Mouse (Mus musculus) pancreas, adult 10 weeks (tissue): ENCODE measurements around the gene Jag2. TPM values are rescaled to one million over a fixed set of nuclear protein-coding genes. Genes with fewer than 3 reads are reported as not detected.

Source experiments
- polyA plus RNA-seq: library from polyadenylated mRNA; stranded (reverse); fragments of 350-450 nt; fragmentation: Illumina TruSeq; extraction: RNeasy Lipid Tissue Mini Kit (QIAGEN cat#74804); gene quantifications from one replicate; pipeline ENCODE4 v1.2.3, GENCODE M21; 2015; ENCODE audit warnings: low read depth, low replicate concordance; ENCODE audit not compliant: insufficient read depth

Jag2 gene
- polyA plus RNA-seq, result 9.9 TPM

DNA sequence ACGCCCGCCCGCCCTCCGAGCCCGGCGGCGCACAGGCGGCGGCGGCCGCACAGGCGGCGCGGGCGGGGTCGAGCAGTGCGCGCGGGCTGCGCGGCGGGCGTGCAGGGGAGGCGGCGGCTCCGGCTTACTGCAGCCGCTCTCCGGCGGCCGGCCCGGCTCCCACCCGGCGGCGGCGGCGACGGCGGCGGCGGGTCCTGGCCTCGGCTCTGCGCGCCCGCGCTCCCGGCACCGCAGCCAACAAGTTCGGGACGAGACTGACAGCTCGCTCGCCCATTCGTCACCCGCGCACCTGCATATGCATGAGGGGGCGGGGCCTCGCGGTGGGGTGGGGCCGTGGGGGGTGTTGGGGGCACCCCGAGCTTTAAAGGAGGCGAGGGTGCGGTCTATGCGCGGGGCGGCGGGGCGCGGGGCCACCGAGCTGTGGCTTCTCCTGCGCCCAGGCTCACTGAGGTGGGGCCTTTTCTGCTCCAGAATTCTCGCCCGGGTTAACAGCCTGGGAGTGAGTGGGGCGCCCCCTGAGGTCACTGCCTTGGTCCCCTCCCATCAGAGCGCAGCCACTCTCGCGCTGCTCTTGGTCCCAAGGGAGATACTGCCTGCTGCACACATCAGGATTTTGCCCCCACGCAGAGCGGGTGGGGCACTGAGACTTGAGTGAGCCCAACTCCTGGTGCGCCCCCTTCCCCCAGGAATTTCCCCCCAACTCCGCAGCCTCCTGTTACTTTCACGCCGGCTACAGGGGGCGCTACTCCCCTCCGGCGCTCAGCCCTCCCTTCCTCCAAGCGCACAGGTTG is at the start of gene Jag2:
Gene Jag2 (minus strand): TSS at position 215 of the 791 bp plus-strand sequence.

GRCm38 (mm10) chr12:112976371-112977073 is 46.9 kb upstream of the Jag2 start, which contains the start of gene Btbd6:
Btbd6 (plus strand) TSS chr12:112976482.

GRCm38 (mm10) chr12:112941776-112942713 is 12.5 kb upstream of the Jag2 start, which contains the start of gene Nudt14:
Nudt14 (minus strand) TSS chr12:112942124.

DNA sequence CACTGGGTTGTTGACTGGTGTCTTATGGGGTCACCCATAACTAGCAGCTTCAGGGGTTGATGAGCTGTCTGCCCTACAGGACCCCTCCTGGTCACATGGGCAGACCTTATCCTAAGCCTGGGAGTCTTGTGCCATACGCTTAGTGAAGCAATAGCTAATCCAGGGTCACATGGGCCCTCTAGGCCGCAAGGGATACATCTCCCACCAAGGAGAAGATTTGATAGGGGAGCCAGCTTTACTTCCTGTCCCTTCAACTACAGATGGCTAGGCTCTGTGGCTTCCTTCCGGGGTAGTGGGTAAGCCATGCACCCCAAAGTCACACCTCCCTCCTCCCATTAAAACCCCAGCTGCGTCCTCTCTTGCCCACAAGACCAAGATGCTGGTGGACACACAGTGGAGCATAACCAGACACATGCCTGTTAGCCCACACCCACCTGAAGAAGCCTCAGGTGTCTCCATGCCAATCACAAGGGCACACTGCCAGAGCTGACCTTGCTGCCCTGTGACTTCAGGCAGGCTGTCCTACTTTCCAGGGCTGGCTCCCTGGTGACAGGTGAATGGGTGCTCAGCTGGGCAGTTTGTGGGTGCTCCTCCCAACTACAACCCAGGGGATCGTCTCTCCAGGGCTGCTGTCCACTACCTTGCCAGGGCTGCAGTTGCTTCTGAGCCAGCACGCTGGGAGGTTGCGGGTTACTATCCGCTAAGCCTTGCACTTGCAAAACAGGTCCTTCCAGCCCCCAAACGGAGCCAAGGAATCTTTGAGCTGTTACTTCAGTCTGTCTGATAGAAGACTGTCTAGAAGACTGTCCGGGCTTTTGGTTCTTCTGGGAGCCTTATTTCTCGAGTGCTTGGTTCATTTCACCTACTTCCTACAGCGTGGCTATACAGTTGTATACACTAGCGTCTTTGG is 61.1 kb downstream of the Jag2 start, which contains the start of gene Gpr132:
Gene Gpr132 (minus strand): TSS at position 51 of the 910 bp plus-strand sequence.

Other genes starting within 250 kb of the Jag2 start
- gene Cep170b, start 209.3 kb downstream of the Jag2 start, polyA plus RNA-seq, result 11.7 TPM
- 5.7 TPM for gene Pld4, start 169.1 kb downstream of the Jag2 start, polyA plus RNA-seq
- gene Ahnak2, start 127.1 kb downstream of the Jag2 start, polyA plus RNA-seq, result 6.0 TPM
- gene Clba1, start 120.8 kb downstream of the Jag2 start, polyA plus RNA-seq, result 1.8 TPM
- gene Cdca4, start 100.4 kb downstream of the Jag2 start, polyA plus RNA-seq, result 3.2 TPM
- gene Gpr132, start 61.5 kb downstream of the Jag2 start, polyA plus RNA-seq, result not detected
- gene Nudt14, start 12.3 kb upstream of the Jag2 start, polyA plus RNA-seq, result 5.4 TPM
- gene Btbd6, start 46.7 kb upstream of the Jag2 start, polyA plus RNA-seq, result 4.7 TPM
- 42.9 TPM for gene Brf1, start 70.9 kb upstream of the Jag2 start, polyA plus RNA-seq
- gene Pacs2, start 84.7 kb upstream of the Jag2 start, polyA plus RNA-seq, result 7.0 TPM
- not detected for gene Tex22, start 144.7 kb upstream of the Jag2 start, polyA plus RNA-seq
- 10.8 TPM for gene Mta1, start 168.5 kb upstream of the Jag2 start, polyA plus RNA-seq
- 59.2 TPM for gene Crip2, start 210.5 kb upstream of the Jag2 start, polyA plus RNA-seq
- gene Crip1, start 216.5 kb upstream of the Jag2 start, polyA plus RNA-seq, result 278 TPM
- gene Tedc1, start 226.6 kb upstream of the Jag2 start, polyA plus RNA-seq, result not detected